Mouse (Mus musculus): ENCODE measurements around the gene Cd5.

DNA sequence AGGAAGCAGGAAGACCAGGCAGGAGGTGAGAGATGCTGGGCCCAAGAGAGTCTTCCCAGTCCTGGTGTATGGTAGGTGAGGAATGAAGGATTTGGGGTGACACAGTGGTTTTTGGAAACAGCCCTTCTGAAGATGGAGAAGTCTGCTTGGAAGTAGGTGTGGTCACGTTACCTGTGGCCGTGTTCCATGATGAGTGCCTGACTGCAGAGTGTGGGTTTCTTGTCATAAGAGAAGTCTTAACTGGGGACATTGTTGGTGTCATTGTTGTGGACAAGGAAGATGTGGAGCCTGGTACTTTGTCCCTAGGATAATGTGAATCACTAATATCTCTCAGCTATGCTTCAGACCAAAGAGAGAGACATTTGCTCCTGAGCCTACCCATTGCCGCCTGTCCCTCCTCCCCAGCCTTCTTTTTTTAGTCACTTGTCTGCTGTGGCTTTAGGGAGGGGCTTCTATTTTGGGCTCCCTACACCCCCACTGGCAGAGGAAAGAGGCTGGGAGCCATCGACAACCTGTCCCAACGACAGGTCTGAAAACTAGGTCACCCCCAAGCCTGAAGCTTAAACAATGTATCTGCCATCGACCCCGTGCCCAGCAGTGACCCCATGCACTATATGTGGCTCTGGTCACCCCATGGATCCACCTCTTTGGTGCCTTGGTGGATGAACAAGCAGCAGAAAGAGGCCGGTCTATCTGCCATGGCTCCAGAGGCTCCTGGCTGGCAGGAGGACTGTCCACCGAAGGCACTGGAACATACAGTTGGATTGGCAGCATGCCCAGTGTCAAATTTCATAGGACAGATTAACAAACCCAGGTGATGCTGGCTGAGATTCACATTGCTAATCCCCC, 21.4 kb upstream of the Cd5 start:
- TF ChIP-seq CTCF (conservative IDR thresholded peaks at IDR 0.05; ENCODE audit: low read length) (no peak), POU5F1 (IDR thresholded peaks at IDR 0.05; ENCODE audit: borderline replicate concordance, low read length) (no peak), NANOG (IDR thresholded peaks at IDR 0.05; ENCODE audit: borderline replicate concordance, low read length) (no peak)

Data from E14TG2a.4 (cell line).